Mouse (Mus musculus) heart, embryonic 15.5 days (tissue): Measurements from ENCODE around the gene Usp30. TPM values are rescaled to one million over a fixed set of nuclear protein-coding genes. Genes with fewer than 3 reads are reported as not detected.
A peak's percentile ranks its signal among the peaks of the same experiment; 100 is the strongest.

Experiments used
- ATAC-seq: fragments of 200-750 bp; cut with Nextera tagmentation; replicated peaks from 2 replicates; pipeline ENCODE4 v1.8.0; 2017; ENCODE audit warnings: low read depth, moderate TSS enrichment; ENCODE audit not compliant: insufficient number of reproducible peaks, insufficient read depth, low FRiP score
- H3K27ac ChIP-seq: fragments of 300-500 bp; sonication (generic); 2 replicates; pipeline ENCODE4 v1.5.1; 2015; ENCODE audit warnings: mild to moderate bottlenecking, inconsistent platforms
- H3K27me3 ChIP-seq: fragments of 300-500 bp; sonication (generic); 2 replicates; pipeline ENCODE4 v1.6.1; 2015; ENCODE audit warnings: inconsistent platforms
- H3K36me3 ChIP-seq: fragments of 300-500 bp; sonication (generic); 2 replicates; pipeline ENCODE4 v1.6.1; 2015; ENCODE audit warnings: mild to moderate bottlenecking, inconsistent platforms
- H3K4me1 ChIP-seq: fragments of 300-500 bp; sonication (generic); replicated peaks from 2 replicates; pipeline ENCODE4 v1.6.1; 2015; ENCODE audit warnings: inconsistent platforms
- H3K4me2 ChIP-seq: fragments of 300-500 bp; sonication (generic); 2 replicates; pipeline ENCODE4 v1.6.1; 2015; ENCODE audit warnings: inconsistent platforms, mild to moderate bottlenecking, moderate library complexity
- H3K4me3 ChIP-seq: fragments of 300-500 bp; sonication (generic); 2 replicates; pipeline ENCODE4 v1.5.1; 2015; ENCODE audit warnings: mild to moderate bottlenecking, inconsistent platforms
- H3K9ac ChIP-seq: fragments of 300-500 bp; sonication (generic); 2 replicates; pipeline ENCODE4 v1.6.1; 2015; ENCODE audit warnings: mild to moderate bottlenecking, inconsistent platforms
- H3K9me3 ChIP-seq: fragments of 300-500 bp; sonication (generic); replicated peaks from 2 replicates; pipeline ENCODE4 v1.6.1; 2016; ENCODE audit warnings: inconsistent platforms
- WGBS: fragments of 180-500 bp; shearing (Covaris S2); methylation state at CpG from one replicate; pipeline ENCODE4 v1.1.7; 2015; ENCODE audit warnings: mixed read lengths; 5-methylcytosine and 5-hydroxymethylcytosine counted together
- polyA plus RNA-seq: library from polyadenylated mRNA; unstranded; fragments of >200 nt; fragmentation: Nextera tagmentation; extraction: Ambion mirVana; gene quantifications from 2 replicates; pipeline ENCODE4 v1.2.1, GENCODE M21; 2015

Gene Usp30
- polyA plus RNA-seq, 1 experiment from 2014 or later, result 7.8 TPM

- WGBS, result 46% methylated on average over 6 of the region's 6 CpGs
- Histone ChIP-seq H3K27ac (no peak overlapping the region), H3K27me3 (no peaks in the 10 kb centered on the region)
These were observed 1.3 kb downstream of the Usp30 start for GRCm38 (mm10) chr5:114066601-114067000.

GRCm38 (mm10) chr5:114067543-114067942 is 2.3 kb downstream of the Usp30 start:
- no peak for ATAC-seq
- H3K27me3 ChIP-seq, result no peaks in the 10 kb centered on the region

More at GRCm38 (mm10) chr5:114066601-114067000, 1.3 kb downstream of the Usp30 start:
- Histone ChIP-seq H3K9me3 (no peaks in the 10 kb centered on the region), H3K9ac (no peak overlapping the region), H3K4me1 (no peaks in the 10 kb centered on the region), H3K36me3 (no peaks in the 10 kb centered on the region), H3K4me3 (no peak overlapping the region), H3K4me2 (no peak overlapping the region)
- no peak for ATAC-seq

DNA sequence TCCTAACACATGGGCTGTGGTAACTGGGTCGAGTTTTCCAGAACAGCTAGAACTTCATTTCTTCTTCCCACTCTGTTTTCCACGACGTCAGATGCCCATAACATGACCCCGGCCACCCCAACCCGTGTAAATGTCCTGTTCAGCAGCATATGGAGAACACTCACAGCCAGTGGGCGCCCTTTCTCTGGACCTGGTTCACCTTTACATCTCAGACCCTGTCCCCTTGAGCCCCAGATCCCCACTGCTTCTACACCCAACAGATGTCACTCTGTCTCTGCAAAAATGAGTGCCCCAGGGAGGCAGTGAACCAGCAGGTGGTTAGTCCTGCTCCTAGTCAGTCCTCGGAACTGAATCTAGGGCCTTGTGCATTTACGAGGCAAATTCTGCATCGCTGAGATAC is 2.7 kb downstream of the Usp30 start:
- H3K4me3 ChIP-seq, result no peak overlapping the region
- H3K36me3 ChIP-seq, result no peaks in the 10 kb centered on the region
- no peak overlapping the region for H3K4me2 ChIP-seq
- H3K4me1 ChIP-seq, result no peaks in the 10 kb centered on the region
- no peaks in the 10 kb centered on the region for H3K27me3 ChIP-seq
- H3K9me3 ChIP-seq, result no peaks in the 10 kb centered on the region
- ATAC-seq, result no peak
- no peak overlapping the region for H3K27ac ChIP-seq
- 71% methylated on average over 9 of the region's 9 CpGs for WGBS
- H3K9ac ChIP-seq, result no peak overlapping the region

More at GRCm38 (mm10) chr5:114067543-114067942, 2.3 kb downstream of the Usp30 start:
- no peak overlapping the region for H3K27ac ChIP-seq
- no peak overlapping the region for H3K9ac ChIP-seq
- H3K4me1 ChIP-seq, result no peaks in the 10 kb centered on the region
- H3K4me2 ChIP-seq, result no peak overlapping the region
- no peaks in the 10 kb centered on the region for H3K9me3 ChIP-seq
- H3K4me3 ChIP-seq, result no peak overlapping the region
- WGBS, result 61% methylated on average over 9 of the region's 9 CpGs
- no peaks in the 10 kb centered on the region for H3K36me3 ChIP-seq

- ATAC-seq, result no peak
- Histone ChIP-seq H3K36me3 (no peaks in the 10 kb centered on the region), H3K9ac (no peak overlapping the region), H3K4me1 (0 out of 2 replicates have a peak, but pooled peaks cover 3% of the 10 kb centered on the region), H3K4me3 (no peak overlapping the region), H3K27ac (no peak overlapping the region), H3K9me3 (no peaks in the 10 kb centered on the region), H3K4me2 (no peak overlapping the region), H3K27me3 (no peaks in the 10 kb centered on the region)
- 86% methylated on average over 4 of the region's 4 CpGs for WGBS
These were observed 5.6 kb downstream of the Usp30 start for GRCm38 (mm10) chr5:114070858-114071257.

DNA sequence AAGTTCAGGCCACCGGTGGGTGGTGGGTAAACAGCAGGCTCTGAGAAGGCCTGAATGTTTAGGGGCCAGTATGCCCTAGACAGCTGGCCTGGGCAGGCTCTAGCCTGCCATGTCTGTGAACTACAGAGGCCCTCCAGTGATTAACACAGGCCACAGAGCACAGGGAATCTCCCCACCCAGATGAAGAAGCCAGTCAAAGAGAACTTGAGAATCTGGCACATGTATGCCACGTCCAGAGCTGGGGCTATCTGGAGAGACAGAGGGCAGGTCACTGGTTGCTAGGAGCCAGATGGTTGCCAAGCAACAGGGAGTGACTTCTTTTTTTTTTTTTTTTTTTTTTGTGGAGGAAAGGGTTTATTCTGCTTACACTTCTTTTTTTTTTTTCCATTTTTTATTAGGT is 7.0 kb downstream of the Usp30 start:
- H3K9ac ChIP-seq, result no peak overlapping the region
- no peaks in the 10 kb centered on the region for H3K36me3 ChIP-seq
- H3K27me3 ChIP-seq, result no peaks in the 10 kb centered on the region
- H3K9me3 ChIP-seq, result no peaks in the 10 kb centered on the region
- no peak overlapping the region for H3K4me3 ChIP-seq
- no peak overlapping the region for H3K4me2 ChIP-seq
- 0 out of 2 replicates have a peak, but pooled peaks cover 3% of the 10 kb centered on the region for H3K4me1 ChIP-seq
- no peak overlapping the region for H3K27ac ChIP-seq
- ATAC-seq, result no peak
- WGBS, result 48% methylated on average over 2 of the region's 2 CpGs

DNA sequence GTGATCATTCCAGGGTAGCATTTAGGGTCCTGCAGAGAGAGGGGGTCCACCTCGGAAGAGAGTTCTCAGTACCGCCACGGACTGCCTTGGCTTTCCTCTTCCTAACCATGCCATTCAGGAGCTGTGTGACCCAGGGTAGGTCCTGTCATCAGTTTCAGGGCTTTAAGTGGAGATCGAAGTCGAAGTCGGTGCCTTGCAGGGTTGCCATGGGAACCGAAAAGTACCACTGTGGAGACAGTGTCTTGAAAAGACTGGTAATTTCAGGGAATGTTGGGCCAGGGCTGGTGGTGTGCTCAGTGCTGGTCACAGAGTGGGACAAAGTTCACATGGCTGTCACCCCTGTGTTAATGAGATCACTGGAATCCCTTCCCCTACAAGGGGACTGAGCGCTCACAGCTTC is 11.7 kb downstream of the Usp30 start:
- Histone ChIP-seq H3K9ac (no peak overlapping the region), H3K4me1 (0 out of 2 replicates have a peak, but pooled peaks cover 3% of the 10 kb centered on the region), H3K27ac (no peak overlapping the region), H3K4me2 (no peak overlapping the region), H3K27me3 (no peaks in the 10 kb centered on the region), H3K36me3 (no peaks in the 10 kb centered on the region), H3K9me3 (no peaks in the 10 kb centered on the region), H3K4me3 (no peak overlapping the region)
- ATAC-seq, result no peak
- 69% methylated on average over 8 of the region's 8 CpGs for WGBS

- Histone ChIP-seq H3K27ac (no peak overlapping the region), H3K36me3 (no peaks in the 10 kb centered on the region), H3K27me3 (peaks cover 3% of the 10 kb centered on the region; the same call in 1 of the 2 replicates), H3K4me1 (no peaks in the 10 kb centered on the region), H3K4me3 (no peak overlapping the region), H3K9ac (no peak overlapping the region), H3K4me2 (no peak overlapping the region), H3K9me3 (no peaks in the 10 kb centered on the region)
- ATAC-seq, result no peak
- 58% methylated on average over 14 of the region's 14 CpGs for WGBS
These were observed 20.2 kb downstream of the Usp30 start for GRCm38 (mm10) chr5:114085501-114085900.

- Histone ChIP-seq H3K9me3 (no peaks in the 10 kb centered on the region), H3K4me3 (no peak overlapping the region), H3K4me1 (peaks cover 4% of the 10 kb centered on the region; the same call in 1 of the 2 replicates), H3K36me3 (no peaks in the 10 kb centered on the region), H3K27me3 (peaks cover 15% of the 10 kb centered on the region), H3K9ac (no peak overlapping the region), H3K4me2 (no peak overlapping the region), H3K27ac (no peak overlapping the region)
- 66% methylated on average over 12 of the region's 12 CpGs for WGBS
- no peak for ATAC-seq
These were observed 22.7 kb downstream of the Usp30 start for GRCm38 (mm10) chr5:114087875-114088480.

DNA sequence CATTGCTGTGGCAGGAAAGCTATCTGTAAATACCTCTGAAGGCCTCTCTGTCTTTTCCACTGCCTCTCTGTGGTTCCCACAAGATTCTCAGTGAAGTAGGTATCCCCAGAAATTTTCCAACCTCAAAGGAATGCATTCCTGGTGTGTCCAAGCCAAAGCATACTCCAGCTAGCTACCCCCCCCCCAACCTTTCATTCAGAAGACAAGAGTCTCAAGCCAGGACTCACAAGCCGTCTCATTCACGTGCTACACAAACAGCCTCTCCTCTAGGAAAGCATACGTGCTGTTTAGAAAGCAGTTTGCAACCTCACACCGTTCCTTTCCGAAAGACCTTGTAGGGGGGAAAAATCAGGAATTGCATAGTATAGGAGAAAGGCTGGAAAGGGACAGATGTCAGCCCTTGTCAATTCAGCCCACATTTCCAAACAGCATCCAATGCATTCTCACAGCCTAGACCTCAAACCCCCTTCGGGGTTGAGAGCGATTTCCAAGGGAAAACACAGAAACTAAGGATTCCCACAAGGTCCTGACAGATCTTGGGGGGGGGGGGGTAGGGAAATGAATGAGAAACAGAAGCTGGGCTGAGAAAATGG is 25.3 kb downstream of the Usp30 start:
- Histone ChIP-seq H3K9me3 (no peaks in the 10 kb centered on the region), H3K27me3 (peaks cover 15% of the 10 kb centered on the region), H3K4me1 (peaks cover 4% of the 10 kb centered on the region; the same call in 1 of the 2 replicates), H3K4me3 (no peak overlapping the region), H3K4me2 (no peak overlapping the region), H3K36me3 (no peaks in the 10 kb centered on the region), H3K9ac (no peak overlapping the region), H3K27ac (no peak overlapping the region)
- WGBS, result 29% methylated on average over 7 of the region's 7 CpGs
- ATAC-seq, result no peak

GRCm38 (mm10) chr5:114091057-114091807 is 26.0 kb downstream of the Usp30 start, which contains the start of gene Svop:
Gene Svop (minus strand): TSS chr5:114091570.
- peak within 1 kb of the TSS; percentile 20; the same call in 1 of the 2 replicates for H3K4me3 ChIP-seq
- peaks cover 15% of the 10 kb centered on the region for H3K27me3 ChIP-seq
- no peak within 1 kb of the TSS for H3K9ac ChIP-seq
- H3K27ac ChIP-seq, result no peak within 1 kb of the TSS
- peaks cover 4% of the 10 kb centered on the region; the same call in 1 of the 2 replicates for H3K4me1 ChIP-seq
- peak within 1 kb of the TSS; percentile 56 for H3K4me2 ChIP-seq
- no peak; the same call in 1 of the 2 replicates for ATAC-seq
- H3K36me3 ChIP-seq, result no peaks in the 10 kb centered on the region
- WGBS, result 2% methylated on average over 40 of the region's 40 CpGs
- H3K9me3 ChIP-seq, result no peaks in the 10 kb centered on the region

- peaks cover 14% of the 10 kb centered on the region for H3K4me1 ChIP-seq
- H3K9ac ChIP-seq, result peak overlapping the region; percentile 95
- H3K36me3 ChIP-seq, result peaks cover 6% of the 10 kb centered on the region; the same call in 1 of the 2 replicates
- 9% methylated on average over 36 of the region's 37 CpGs for WGBS
- no peaks in the 10 kb centered on the region for H3K27me3 ChIP-seq
- H3K9me3 ChIP-seq, result no peaks in the 10 kb centered on the region
- peak; percentile 88 for ATAC-seq
- H3K4me2 ChIP-seq, result peak overlapping the region; percentile 95
- H3K27ac ChIP-seq, result peak overlapping the region; percentile 69
- H3K4me3 ChIP-seq, result peak overlapping the region; percentile 94
These were observed 34.6 kb downstream of the Usp30 start for GRCm38 (mm10) chr5:114099709-114100389.
